Mouse (Mus musculus): ENCODE data around the gene Gpr139. TPM values are rescaled to one million over a fixed set of nuclear protein-coding genes. Genes with fewer than 3 reads are reported as not detected.

The Gpr139 gene
- under 1 TPM; 0.54 to 0.91 TPM for total RNA-seq (2021)
- long read RNA-seq, experiment 1, partial matches to known transcripts, result 0 of 1 reads
- long read RNA-seq, experiment 1, other reads (novel, unspliced or antisense), result 1 of 1 reads
- long read RNA-seq, experiment 2, full-length matches to known transcripts, result 1 of 1 reads
- long read RNA-seq, experiment 2, partial matches to known transcripts, result 0 of 1 reads
- long read RNA-seq, experiment 2, other reads (novel, unspliced or antisense), result 0 of 1 reads

DNA sequence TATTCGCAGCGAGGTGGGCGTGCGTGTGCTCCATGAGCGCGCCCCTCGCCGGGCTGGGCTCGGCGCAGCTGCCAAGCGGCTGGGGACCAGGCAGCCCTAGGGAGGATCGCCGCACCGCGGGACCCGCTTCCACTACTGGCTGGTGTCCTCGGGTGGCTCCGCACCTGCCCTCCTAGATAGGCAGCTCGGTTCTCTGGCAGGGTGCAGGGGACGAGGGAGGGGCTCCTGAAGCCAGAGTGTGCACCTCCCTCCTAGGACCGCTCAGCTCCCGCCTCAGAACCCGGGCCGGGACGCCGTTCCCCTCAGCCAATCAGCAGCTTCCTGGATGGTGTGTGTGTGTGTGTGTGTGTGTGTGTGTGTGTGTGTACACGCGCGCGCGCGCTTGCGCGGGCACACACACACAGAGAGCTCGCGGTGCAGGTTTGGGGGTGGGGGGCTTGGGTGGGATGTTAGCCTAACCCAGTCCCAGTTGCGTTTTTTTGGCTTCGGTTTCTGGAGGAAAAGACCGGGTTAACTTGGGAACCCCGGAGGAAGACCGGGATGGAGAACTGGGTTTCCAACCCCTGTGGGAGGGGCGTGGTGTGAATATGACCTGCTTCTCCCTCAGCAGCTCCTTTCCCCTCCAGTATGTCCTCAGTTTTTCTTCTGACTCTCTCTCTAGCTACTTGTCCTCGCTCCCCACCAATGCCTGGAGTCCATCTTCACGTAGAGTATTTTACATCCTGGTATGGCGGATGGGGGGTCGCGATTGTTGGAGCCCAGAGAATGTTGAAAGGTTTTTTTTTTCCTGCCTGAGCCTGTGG, at the start of gene Gpr139:
Gene Gpr139 (minus strand): TSS at position 263 of the 803 bp plus-strand sequence.
- DNase-seq (ENCODE audit: low spot score in 2 of 2), result peak; percentile 27 to 57
- peak within 1 kb of the TSS; percentile 61 for H3K4me3 ChIP-seq
- H3K27ac ChIP-seq, result no peak within 1 kb of the TSS
- TF ChIP-seq CTCF (conservative IDR thresholded peaks at IDR 0.05), result no peak

DNA sequence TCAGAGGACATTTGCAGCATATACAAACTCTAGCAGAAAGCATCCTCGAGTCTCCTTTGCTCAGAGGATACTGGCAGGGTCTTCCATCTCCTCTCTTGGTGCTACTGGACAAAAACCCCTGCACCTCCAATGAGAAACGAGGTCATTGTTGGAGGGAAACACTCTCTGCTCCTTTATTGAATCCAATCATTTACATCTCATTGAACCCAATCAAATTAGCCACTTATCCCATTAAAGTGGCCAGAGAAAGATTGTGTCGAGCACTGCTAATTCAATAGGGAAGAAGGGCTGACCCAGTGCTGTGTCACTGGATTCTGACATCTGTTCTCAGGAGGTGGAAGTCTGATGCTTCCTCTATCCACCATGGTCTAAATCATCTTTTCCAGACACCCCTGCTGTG, 46.6 kb upstream of the Gpr139 start:
- no peak overlapping the region for H3K27ac ChIP-seq
- DNase-seq (ENCODE audit: low spot score in 2 of 2), result no peak
- H3K4me3 ChIP-seq, result no peak overlapping the region
- TF ChIP-seq CTCF (conservative IDR thresholded peaks at IDR 0.05), result no peak

DNA sequence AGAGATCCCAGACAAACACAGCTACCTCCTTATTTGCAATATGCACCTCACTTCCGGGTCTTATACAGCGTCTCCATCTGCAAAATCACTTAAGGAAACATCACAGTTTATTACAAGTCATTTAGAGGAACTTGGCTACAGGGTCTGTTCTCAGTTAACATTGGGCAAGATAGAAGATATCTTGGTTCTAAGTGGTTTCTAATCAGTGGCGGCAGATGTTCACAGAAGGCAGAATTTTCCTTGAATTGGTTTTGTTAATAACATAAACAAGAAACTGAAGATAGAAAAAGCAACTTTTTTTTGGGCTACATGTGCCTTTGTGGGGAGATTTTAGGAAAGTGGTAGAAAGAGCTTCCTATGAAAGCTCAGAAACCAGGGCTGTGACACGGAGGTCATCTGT, 38.3 kb upstream of the Gpr139 start:
- H3K4me3 ChIP-seq, result no peak overlapping the region
- no peak for TF ChIP-seq CTCF (conservative IDR thresholded peaks at IDR 0.05)
- H3K27ac ChIP-seq, result no peak overlapping the region
- no peak for DNase-seq (ENCODE audit: low spot score in 2 of 2)

DNA sequence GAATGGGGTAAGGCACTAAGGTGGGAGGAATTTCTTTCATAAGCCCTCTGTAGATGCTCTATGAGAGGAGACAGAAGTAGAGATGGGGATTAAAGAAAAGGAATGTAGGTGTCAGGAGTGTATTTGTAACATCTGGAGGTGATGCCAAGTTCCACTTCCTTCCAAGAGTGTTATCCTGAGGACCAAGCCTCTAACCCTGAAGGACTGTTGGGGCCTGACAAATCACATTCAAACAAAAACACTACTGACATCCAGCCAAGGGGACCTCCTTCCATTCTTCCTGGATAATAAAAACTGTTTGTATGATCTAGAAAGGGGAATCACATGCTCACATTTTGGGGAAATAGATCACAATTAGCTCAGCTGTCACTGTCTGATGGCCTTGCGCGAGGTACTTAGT, 34.7 kb upstream of the Gpr139 start:
- Histone ChIP-seq H3K27ac (no peak overlapping the region), H3K4me3 (no peak overlapping the region)
- no peak for TF ChIP-seq CTCF (conservative IDR thresholded peaks at IDR 0.05)
- no peak for DNase-seq (ENCODE audit: low spot score in 2 of 2)

DNA sequence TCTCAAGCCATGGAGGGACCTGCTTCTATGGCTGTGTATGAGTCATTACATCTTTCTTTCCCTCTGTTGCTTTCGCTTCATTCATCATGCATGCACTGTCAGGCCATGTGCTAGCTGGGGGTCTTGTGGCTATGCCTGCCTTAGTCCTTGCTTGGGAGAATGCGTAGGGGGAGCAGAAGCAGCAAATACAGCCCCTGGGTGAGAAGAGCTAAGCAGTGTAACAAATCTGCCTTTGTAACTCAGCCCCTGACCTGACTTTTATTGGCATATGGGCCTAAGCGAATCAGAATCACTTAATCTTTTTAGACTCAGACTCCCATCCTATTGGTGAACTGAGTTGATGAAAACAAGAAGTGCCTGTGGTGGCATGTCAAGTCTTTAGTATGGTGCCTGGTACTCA, 22.8 kb upstream of the Gpr139 start:
- Histone ChIP-seq H3K4me3 (no peak overlapping the region), H3K27ac (no peak overlapping the region)
- no peak for DNase-seq (ENCODE audit: low spot score in 2 of 2)
- no peak for TF ChIP-seq CTCF (conservative IDR thresholded peaks at IDR 0.05)

DNA sequence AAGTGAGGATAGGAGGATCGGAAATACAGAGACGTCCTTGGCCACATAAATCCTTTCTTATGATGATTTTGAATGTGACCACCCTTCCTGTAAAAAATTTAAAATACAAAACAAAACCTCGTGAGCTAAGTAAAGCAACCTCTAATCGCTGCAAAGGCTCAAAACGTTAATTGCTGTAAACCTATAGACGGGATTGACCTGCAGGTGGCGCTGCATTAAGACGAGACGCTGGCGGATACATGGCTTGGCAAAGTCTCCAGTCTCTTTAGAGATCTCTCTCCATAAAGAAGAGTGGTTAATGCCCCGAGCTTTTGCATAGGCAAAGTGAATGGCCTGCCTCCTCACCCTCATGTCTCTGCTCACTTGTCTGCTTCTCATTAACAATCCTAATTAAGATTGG, 2.0 kb upstream of the Gpr139 start:
- H3K27ac ChIP-seq, result no peak overlapping the region
- DNase-seq (ENCODE audit: low spot score in 2 of 2), result peak; percentile 57 to 77
- no peak overlapping the region for H3K4me3 ChIP-seq
- TF ChIP-seq CTCF (conservative IDR thresholded peaks at IDR 0.05), result peak; percentile 81

DNA sequence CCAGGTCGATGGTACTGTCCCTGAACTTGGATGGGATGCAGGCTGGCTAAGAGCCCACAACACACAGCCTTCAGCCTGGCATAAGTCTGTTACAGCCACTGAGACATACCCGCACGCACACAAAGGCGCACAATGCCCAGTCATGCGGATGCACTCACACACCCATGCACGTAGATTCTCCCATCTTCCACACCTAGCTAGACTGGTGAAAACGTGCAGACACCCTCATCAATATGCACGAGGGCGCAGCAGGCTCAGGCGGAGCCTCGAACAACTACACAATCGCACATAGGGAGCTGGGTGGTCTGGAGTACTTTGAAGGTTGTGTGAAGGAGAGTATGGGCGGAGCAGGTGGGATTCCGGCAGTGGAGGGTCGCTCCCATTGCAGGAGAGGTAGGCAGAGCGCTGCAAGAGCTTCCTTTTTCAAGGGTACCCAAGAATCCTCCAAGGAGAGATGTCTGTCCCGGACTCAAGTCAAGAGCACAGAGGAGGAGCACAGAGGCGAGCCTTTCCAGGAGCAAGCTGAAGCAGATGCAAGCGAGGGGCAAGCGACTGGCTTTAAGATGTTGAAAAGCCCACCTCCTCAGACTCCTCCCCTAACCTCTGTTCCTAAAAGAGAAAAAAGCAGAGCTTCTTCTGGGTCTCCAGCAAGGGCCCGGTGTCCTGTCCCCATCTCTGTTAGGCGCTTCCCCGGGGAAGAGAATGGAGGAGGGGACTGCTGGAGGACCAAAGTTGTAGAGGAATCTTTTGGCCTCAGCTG, 958 bp upstream of the Gpr139 start:
- no peak for TF ChIP-seq CTCF (conservative IDR thresholded peaks at IDR 0.05)
- H3K4me3 ChIP-seq, result peak overlapping the region; percentile 61
- DNase-seq (ENCODE audit: low spot score in 2 of 2), result no peak
- H3K27ac ChIP-seq, result no peak overlapping the region

DNA sequence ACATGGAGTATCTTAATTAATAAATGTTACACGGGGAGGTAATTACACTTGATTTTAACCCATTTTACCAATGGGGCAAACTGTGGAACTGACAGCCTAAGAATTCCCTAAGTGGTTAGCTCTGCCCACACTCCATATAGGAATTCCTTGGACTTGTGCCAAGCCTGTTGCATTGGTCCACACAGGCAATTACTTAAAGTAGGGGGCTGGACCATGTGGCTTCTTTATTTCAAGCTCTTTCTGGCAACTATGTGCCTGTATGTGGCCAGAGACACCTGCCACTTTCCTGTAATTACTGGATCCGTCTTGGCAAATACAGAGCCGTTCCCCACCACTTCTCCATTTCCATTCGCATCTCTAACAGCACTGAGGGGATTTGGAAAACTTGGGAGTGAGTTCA, 3.4 kb downstream of the Gpr139 start:
- no peak for DNase-seq (ENCODE audit: low spot score in 2 of 2)
- TF ChIP-seq CTCF (conservative IDR thresholded peaks at IDR 0.05), result no peak
- Histone ChIP-seq H3K4me3 (no peak overlapping the region), H3K27ac (no peak overlapping the region)

DNA sequence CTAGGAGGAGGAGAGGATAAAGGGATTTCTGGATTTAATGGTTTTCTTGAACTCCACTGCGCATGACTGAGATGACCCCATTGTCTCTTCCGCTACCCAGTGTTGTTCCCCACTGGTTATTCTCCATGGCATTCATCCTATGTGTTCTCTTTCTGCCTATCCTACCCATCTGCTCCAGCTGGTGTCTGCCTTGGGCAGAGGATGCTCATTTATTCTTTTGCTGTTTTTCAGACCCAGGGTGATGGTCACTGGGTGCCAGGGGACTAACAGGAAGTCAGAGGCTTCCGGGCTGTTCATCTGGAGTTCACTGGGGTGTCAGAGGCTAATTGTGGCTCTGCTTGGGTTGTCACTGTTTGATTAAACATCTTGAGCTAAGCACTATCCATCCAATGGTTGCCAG, 24.4 kb downstream of the Gpr139 start:
- TF ChIP-seq CTCF (conservative IDR thresholded peaks at IDR 0.05), result no peak
- DNase-seq (ENCODE audit: low spot score in 2 of 2), result no peak
- H3K4me3 ChIP-seq, result no peak overlapping the region
- no peak overlapping the region for H3K27ac ChIP-seq

DNA sequence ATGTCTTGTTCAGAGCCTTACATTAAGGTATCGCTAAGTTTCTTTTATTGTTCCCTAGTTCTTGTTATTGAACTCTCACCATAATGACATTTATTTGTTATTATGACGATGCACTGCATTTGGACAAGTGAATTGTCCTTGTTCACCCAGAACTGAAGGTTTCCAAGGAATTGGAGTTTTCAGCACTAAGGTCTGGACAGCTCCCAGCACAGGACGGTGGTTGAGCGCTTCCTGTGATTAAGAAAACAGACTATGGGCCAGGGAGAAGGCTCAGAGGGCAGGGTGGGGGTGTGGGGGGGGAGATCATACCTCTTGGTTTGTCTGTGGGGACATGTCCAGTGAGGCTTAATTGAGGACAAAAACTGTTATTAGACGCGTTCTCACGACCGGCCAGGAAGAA, 72.6 kb downstream of the Gpr139 start:
- no peak overlapping the region for H3K27ac ChIP-seq
- no peak for TF ChIP-seq CTCF (conservative IDR thresholded peaks at IDR 0.05)
- DNase-seq (ENCODE audit: low spot score in 2 of 2), result no peak
- no peak overlapping the region for H3K4me3 ChIP-seq

DNA sequence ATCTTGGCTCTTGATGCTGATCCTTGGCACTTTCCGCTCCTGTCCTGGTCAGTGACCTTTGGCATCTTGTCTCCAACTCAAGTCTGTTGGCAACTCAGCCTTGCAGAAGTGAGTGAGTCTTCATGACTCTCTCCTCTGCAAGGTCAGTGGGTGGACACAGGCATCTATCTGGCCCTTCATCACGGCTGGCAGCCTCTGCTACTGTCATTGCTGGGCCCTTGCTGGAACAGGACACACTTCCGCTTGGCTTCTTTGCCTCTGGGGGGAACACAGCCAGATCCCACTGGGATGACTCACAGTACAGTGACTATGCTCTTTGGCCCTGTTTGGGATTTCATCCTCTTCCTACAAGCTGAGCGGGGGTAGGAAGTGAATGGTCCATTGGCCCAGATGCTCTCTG, 78.5 kb downstream of the Gpr139 start:
- DNase-seq (ENCODE audit: low spot score in 2 of 2), result no peak
- TF ChIP-seq CTCF (conservative IDR thresholded peaks at IDR 0.05), result no peak
- Histone ChIP-seq H3K27ac (no peak overlapping the region), H3K4me3 (no peak overlapping the region)

DNA sequence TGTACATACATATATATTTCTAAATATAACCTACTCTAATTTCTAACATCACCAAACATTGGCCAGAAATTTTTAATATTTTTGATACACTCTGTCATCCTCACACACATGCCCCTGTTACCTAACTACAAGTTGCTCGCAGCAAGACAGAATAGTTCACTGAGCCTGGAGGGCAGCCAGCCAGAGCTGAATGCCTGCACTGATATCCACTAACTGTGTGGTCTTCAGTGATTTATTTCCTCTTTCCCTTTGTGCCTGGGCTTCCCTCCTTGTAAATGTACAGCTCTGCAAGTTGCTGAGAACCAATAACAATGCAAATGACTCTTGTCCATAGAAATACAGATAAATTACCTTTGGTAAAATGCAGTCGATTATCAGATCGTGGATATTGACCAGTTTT, 87.8 kb downstream of the Gpr139 start:
- TF ChIP-seq CTCF (conservative IDR thresholded peaks at IDR 0.05), result no peak
- Histone ChIP-seq H3K4me3 (no peak overlapping the region), H3K27ac (no peak overlapping the region)
- DNase-seq (ENCODE audit: low spot score in 2 of 2), result no peak

Other genes starting within 250 kb of the Gpr139 start
- 100 to 1,000 TPM; 124 to 134 TPM for gene Gprc5b, start 189.4 kb downstream of the Gpr139 start, total RNA-seq (2021)